Mouse (Mus musculus): ENCODE measurements around the gene Heatr6.

Heatr6 gene

DNA sequence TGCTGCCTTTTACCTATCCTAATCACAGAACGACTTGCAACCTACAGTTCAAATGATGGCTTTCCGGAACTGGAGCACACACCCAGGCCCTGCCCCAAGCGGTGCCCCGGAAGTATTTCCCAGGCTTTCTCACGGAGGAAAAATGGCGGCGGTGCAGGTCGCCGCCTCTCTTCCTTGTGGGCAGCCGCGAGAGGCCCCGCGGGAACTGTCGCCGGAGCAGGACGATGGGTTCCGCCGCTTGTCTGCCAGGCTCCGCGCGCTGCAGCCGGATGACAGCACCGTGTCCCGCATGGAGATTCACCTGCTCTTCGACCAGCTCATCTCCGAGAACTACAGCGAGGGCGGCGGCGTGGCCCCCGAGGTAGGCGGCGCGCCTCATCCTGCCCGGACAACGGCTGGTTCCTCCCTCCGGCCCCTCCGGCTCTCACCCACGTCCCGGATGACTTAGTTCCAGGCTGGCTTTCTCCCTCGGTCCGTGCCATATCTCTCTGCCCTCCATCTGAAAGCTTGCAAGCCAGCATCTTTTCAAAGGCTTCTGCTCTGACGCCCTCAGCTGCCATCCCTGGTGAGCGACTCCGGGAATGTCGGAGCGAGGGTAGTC, at the start of gene Heatr6:
Heatr6 (plus strand) TSS at position 116 of the 601 bp plus-strand sequence.
- DNase-seq (ENCODE audit: extremely low spot score, low spot score), result peak; percentile 93

DNA sequence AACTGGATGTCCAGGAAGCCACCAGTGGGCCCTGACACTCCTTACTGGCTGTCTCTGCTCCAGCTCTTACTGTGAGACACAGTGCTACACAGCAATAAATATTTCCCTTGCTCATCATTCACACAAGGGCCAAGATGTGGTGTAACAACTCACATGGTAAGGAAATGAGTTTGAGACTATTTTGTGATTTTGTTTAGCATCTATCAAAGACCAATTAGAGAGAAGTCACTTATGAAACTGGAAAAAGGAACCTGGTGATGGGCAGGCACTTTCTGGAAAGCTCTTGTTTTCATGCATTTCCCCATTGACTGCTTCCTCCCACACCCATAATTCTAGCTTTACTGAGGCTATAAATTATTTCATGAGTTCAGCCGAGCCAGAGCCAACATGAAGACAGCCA, 49.8 kb upstream of the Heatr6 start, which contains the start of gene Wfdc17:
Wfdc17 (plus strand) TSS at position 287 of the 400 bp plus-strand sequence.
- no peak for DNase-seq (ENCODE audit: extremely low spot score, low spot score)

DNA sequence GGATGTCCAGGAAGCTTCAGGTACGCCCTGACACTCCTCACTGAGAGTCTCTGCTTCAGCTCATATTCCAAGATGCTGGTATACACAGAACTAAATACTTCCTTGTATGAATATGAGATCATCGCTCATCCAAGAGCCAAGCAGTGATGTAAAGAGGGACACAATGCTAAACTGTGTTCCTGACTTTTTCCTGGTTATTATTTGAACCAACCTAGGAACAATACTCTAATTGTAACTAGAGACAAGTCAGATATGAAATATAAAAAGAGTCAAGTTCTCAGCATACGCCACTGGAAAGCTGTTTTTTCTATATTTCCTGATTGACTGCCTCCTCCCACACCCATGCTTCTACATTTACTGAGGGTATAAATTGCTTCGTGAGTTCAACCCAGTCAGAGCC, 44.8 kb upstream of the Heatr6 start, which contains the start of gene Wfdc18:
Wfdc18 (plus strand) TSS at position 301 of the 400 bp plus-strand sequence.
- DNase-seq (ENCODE audit: extremely low spot score, low spot score), result no peak

DNA sequence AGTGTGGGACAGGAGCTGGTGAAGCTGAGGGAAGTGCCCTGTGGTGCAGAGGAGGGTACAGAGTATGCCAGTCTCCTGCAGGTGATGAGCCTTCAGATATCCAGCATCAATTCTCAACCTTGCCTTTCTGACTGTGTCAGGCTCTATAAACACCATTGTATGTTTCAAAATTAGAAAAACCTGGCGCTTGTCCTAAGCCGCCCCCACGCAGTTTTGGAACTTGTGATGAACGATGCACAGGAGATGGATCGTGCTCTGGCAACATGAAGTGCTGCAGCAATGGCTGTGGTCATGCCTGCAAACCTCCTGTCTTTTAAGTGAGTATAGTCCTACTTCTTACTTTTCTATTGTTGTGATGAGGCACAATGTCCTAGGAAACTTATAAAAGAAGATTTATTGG, 43.8 kb upstream of the Heatr6 start:
- DNase-seq (ENCODE audit: extremely low spot score, low spot score), result no peak

DNA sequence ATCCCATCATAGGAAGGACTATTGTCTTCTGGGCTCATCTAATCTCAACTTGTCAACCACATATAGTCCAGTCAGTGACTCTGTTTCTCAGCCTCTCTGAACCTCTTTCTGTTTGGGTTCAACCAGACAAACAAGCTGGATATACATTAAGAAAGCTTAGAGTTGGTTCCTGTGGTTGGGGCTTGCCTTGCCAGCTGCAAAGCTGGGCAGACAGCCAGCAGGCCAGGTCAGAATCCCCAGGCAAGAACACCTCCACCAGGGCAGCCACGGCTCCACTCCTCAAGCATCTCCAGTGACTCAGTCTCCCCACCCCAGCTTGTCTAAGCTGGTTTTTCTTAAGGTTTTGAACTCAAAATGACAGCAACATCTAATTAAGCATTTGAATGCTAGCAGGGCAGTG, 40.8 kb upstream of the Heatr6 start:
- DNase-seq (ENCODE audit: extremely low spot score, low spot score), result no peak

DNA sequence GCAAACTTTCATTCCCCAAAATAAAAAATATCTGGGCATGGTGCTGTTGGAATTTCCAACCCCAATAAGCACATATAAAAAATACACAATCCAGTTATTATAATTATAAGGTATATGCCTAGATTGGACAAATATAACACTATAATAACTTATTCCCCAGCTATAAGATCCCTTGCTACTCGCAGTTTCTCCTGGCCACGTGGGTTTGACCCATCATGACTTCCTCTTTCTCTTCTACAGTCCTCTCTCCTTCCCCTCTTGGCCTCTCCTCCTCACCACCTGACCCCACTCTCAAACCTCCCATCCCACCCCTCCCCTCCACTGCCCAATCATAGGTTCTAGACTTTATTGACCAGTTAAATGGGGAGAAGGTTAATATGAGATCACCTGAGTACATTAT, 39.6 kb upstream of the Heatr6 start:
- DNase-seq (ENCODE audit: extremely low spot score, low spot score), result no peak

DNA sequence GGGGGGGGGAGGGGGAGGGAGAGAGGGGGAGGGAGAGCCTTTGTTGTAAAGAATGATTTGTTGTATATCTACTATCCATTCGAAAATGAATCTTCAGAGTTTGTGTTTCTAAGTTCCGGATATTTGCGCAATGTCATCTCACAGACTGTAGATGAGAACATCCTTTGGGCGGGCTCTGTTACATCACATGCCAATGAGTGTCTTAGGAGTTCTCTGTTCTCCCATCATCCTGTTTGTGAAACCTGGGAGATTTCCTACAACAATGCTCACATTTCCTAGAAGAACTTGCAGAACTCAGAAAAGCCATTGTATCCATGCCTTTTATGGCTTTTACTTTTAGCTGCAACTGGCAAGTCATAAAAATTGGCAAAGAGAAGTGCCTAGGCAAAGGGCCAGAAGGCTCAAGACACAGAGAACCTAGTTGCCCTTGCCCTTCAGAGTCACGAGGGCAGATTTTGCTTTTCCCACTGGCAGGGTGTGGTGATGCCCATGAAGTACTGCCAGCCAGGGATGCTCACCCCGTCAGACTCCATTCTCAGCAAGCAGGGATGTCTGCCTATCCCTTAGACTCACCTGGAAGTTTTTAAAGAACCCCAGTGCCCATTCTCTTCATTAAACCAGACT, 36.3 kb upstream of the Heatr6 start:
- DNase-seq (ENCODE audit: extremely low spot score, low spot score), result no peak

DNA sequence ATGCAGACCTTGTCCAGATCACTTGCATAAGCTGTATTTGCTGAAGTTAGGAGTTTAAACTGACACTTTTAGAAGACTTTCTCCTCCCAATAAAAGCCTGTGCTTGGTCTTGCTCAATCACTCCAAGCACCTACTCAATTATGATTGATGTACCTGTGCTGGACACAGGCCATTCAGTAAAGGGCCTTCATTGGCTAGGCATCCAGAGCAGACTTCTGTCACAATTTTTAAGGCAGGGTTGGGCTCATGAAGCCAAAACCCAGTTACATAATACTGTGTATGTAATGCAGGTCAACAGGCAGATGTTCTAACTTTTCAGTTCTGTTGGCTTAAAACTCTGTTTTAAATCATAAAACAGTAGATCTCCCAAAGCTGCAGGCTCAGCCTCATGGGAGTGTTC, 32.7 kb upstream of the Heatr6 start:
- no peak for DNase-seq (ENCODE audit: extremely low spot score, low spot score)

DNA sequence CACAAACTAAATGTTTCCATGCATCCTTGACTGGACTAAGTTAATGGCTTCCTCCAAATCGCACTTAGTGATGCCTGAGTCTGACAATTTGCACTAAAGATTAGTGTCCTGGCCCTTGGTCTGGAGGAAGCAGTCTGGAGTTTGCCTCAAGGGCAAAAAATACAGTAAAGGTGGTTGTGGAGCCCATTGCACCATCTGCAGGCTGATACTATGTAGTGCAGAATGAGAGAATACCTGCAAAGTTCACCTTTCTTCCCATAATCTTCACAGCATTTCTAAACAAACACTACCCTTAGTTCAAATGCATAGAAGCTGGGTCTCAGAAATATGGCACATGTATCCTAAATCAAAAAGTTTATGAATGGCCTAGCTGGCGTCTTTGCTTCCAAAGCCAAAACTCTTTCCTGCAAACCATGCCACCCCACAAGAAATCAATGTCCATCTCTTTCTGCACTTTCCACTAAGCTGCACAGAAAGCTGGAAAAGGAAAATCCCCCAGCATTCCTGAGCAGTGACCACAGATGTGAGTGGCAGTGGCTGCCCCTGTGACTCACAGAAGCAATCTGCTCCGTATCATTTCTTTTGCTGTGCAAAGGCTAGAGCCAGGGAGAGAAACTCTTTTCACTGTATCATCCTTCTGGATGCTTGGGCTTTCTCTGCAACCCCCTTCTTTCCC, 24.6 kb upstream of the Heatr6 start:
- DNase-seq (ENCODE audit: extremely low spot score, low spot score), result no peak

DNA sequence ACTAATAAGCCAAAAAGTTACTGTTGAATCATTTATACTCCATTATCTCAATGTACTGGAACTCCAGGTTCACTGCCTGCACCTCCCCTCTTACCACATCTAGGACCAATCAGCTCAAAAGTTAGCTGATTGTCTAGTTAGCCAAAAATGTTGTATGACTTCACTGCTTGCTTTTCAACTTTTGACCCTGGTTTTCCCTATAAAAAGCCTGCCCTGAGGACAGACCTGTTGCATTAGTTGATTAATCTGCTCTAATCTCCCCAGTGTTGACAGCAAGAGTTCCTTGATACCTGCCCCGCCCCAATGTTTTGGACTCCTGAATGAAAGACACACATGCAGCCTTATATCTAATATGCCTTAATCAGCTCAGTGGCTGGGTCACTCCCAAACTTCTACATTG, 22.4 kb upstream of the Heatr6 start:
- no peak for DNase-seq (ENCODE audit: extremely low spot score, low spot score)

DNA sequence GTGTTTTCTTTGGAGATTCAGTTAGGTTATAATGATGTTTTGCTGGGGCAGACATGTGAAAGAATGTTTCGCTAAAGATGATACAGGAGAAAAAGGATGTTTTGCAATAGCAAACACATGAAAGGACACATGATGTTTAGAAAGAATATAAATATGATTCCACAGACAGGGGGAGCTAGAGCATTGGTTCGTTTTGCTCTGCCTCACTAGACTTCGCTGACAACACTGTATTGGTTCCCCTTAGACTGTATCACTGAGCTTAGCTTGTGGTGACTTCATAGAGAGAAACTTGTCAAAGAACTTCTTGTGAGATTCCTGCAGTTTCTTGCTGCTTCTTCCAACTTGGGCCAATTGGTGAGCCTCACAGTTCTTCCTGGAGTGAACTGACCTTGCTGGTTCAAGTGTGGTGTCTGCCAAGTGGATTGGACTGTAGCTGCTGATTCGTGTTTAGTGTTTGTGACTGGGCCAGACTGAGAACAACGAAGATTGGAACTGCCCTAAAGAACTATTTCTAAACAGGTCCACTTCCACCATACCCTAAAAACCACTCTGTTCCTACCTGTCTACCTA, 20.3 kb upstream of the Heatr6 start:
- DNase-seq (ENCODE audit: extremely low spot score, low spot score), result no peak

DNA sequence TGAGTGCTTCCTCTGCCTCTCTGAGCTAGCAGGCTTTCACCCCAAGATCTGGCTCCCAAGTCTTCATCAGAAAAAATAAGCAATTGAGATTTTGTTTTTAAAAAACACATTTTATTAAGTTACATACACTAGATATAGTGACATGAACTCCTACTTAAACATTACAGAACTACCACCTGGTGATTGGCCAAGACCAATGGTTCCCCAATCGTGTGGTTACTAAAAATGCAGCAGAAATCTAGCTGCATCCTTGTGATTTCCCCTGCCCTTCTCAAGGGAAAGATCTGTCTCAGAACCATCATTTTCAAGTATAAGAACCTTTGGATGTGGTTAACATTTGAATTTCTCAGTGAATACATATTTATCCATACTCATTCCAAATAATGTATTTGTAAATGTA, 19.3 kb upstream of the Heatr6 start:
- DNase-seq (ENCODE audit: extremely low spot score, low spot score), result no peak

DNA sequence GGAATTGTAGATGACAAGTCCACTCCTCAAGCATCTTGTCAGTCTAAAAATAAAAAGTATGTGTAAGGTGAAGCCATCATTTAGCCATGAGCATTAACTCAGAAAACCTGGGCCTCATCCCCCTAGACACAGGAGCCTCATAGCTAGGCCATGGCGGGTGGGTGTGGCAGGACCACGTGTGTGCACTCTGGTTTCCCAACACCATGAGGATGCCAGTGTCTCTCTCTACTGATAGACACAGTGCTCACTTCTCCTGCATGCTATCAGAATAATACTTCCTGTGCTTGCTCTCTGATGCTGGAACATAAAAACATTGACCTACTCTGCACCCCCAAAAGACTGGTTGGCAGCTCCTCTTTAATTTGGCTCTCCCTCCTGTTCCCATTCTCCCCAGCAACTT, 17.6 kb upstream of the Heatr6 start:
- no peak for DNase-seq (ENCODE audit: extremely low spot score, low spot score)

DNA sequence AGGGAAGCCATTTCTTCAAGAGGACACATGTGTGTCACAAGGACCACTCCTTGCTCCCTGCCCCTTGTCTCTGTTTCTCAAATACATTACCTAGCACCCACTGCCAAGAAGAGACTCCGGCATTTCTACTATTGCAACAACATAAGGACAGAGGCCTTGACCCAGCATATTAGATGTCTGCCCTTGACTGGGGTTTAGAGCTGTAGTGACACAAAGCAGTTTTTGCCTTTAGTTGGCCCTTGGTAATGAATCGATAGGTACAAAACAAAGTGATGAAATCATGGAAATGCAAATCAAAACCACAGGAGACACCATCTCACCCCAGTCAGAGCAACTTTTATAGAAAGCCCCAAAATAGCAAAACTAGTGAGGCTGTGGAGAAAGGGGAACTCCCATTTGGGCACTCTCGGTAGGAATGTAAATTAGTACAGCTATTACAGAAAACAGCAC, 16.4 kb upstream of the Heatr6 start:
- DNase-seq (ENCODE audit: extremely low spot score, low spot score), result no peak

DNA sequence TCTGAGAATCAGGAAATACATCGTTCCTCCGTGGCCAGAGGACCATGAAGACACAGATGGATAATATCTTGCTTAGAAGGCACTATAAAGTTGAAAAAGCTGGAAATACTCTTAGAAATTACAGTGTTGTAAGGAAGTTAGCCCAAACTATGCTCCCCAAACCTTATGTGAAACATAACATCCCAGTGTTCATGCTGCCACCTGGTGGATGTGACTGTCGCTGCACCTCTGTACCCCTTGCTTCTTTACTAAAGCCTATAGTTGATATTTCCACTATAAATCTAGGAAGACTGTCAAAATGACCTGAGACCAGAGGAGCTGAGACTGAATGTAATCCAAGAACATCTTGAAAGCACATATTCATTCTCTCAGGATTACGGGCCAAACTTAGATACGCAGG, 14.3 kb upstream of the Heatr6 start:
- DNase-seq (ENCODE audit: extremely low spot score, low spot score), result peak; percentile 53

DNA sequence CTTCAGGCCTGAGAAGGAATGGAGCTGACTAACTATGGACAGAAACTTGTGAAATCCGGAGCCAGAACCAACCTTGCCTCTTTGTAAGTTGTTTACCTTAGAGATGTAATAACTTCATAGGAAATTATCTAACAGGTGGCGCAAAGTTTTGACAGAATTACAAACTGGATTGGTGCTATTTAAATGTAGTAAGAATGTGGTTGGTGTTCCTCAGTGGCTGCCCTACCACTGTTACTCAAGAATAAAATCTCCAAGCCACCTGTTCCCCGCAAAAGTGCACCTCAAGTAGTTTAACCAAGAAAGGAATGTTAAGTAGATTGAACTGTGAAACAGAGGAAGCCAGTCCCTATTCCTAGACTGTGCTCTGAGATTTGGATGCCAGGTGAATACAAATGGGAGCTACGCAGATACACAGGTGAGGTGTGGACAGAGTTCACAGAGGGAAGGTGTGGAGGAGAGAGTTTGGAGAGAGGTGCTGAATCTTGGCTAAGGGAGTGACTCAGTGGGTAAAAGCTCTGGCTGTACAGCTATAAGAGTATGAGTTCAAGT, 13.0 kb upstream of the Heatr6 start:
- DNase-seq (ENCODE audit: extremely low spot score, low spot score), result no peak

DNA sequence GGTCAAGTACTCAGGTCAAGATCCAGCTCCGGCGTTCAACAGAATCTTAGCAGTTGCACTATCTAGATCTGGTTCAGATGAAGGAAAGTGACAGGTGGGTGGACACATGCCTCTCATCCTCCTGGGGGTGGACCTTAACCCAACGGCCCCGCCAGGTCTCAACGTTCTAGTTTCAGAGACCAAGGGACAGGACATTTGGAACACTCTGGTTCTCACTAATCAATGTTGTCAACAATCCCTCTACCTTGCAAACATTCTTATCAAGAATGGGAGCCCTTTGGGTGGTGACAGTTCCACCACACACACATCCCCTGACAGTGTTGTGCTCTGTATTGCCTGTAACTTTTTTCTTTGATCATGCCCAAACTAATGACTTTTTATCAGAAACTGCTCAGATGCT, 11.7 kb upstream of the Heatr6 start:
- no peak for DNase-seq (ENCODE audit: extremely low spot score, low spot score)

DNA sequence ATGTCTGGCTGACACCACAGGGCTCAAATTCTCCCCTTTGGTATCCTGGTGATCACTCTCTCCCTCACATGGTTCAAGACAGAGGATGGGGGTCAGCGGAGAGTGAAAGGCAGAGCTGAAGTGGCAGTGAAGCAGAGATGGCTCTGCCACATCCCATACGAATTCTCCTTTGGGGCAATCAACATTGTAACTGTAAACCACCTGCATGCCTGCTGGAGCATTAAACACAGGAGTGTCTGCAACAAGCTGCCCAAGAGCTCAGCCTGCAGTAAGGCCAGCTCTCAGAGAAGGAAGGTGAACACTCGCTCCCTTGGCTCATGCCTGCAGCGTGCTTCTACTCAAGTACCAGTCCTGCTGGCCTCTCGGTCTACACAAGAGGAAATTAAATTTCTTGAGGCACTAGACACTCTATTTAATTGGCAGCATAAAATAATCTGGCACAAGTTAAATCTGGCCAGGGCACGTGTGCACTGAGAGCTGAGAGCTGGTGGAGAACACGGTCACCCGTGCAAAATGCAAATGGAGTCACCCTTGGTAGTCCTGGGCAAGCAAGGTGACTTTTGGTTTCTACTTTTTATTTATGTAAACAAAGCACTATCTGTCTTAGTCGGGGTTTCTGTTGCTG, 10.7 kb upstream of the Heatr6 start:
- DNase-seq (ENCODE audit: extremely low spot score, low spot score), result no peak

DNA sequence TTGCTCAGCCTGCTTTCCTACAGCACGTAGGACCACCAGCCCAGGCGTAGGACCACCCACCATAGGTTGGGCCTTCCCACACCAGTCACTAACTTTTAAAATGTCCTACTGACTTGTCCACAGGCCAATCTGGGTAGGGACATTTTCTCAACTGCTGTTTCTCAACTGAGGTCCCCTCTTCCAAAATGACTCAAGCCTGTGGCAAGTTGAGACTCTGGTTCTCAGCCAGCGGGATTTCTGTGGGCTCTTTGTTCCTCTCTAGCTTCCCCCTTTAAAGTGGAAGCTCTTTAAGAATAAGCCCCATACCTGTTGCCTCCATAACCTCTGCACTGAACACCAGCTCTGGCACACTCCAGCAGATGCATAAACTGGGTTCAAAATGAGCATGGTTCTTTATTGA, 10.0 kb upstream of the Heatr6 start:
- no peak for DNase-seq (ENCODE audit: extremely low spot score, low spot score)

DNA sequence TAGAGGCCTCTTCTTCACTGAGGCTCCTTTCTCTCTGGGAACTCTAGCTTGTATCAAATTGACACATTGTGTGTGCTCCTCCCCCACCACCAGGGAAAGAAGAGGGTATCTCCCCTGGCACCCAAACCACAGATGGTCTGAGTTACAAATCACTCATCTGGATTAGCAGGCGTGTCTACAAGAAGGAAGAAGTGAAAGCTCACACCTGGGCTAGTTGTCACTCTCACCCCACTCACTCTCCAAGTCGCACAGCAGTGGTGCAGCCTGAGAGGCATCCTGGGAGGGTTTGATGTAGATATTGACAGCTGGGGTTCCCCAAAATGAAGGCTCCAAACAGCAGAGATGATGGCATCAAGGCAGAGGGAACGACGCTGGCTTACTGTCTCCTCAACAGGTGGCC, 7.3 kb upstream of the Heatr6 start:
- DNase-seq (ENCODE audit: extremely low spot score, low spot score), result no peak

DNA sequence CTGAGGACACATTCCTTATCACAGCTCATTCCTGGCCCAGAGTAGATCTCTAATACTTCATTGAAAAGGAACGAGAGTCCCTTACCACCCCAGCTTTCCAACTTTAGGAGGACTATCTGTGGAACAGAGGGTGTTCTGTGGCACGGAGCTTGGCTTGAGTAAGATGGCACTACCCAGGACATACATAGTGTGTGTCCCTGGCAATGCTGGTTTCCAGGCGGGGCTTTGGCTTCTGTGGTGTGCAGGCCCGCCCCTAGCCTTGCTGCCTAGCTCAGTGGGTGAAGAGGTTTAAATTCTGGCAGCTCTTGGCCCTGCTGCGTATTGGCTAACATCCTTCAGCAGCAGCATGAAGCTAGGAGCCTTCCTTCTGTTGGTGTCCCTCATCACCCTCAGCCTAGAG, 6.8 kb upstream of the Heatr6 start, which contains the start of gene Wfdc21:
Wfdc21 (plus strand) TSS at position 260 of the 400 bp plus-strand sequence.
- DNase-seq (ENCODE audit: extremely low spot score, low spot score), result no peak
